Mouse (Mus musculus): ENCODE measurements around the gene Elf5.

Gene Elf5

GRCm38 (mm10) chr2:103476657-103477056 lies 65.2 kb downstream of the Elf5 start:
- DNase-seq (ENCODE audit: low spot score): no peak

DNA sequence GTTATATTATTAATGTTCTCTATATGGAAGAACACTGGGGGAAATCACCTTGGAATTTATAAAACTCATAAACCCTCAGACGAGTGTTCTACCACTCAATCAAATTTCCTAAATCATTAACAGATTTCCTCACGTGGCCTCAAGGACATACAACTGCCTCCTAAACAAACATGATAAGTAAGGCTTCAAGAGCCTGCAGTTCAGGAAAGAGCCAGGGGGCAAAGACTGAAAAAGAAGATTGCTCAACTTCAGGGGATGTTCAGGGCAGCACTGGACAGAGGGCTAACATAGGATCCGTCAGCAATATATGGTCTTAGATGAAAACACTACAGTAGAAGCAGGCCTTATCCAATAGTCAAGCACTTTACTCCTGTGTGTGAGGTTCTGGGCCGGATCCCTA lies 66.0 kb downstream of the Elf5 start:
- no peak for DNase-seq (ENCODE audit: low spot score)

GRCm38 (mm10) chr2:103478326-103478725 lies 66.8 kb downstream of the Elf5 start:
- no peak for DNase-seq (ENCODE audit: low spot score)

DNA sequence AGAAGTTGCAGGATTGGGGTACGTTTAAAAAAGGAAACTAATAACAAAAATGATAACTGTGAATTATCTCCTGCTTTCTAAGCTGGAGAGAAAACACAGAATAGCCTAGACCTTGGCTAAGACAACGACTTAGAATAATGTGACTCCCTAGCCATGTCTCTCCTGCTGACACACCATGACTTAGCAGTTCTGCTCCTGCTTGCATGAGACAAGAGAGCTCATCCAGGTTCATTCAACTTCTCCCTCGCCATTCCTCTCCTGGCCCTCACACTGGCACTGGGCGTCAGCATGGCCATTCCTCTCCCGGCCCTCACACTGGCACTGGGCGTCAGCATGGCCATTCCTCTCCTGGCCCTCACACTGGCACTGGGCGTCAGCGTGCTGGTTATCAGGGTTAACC lies 68.8 kb downstream of the Elf5 start:
- DNase-seq (ENCODE audit: low spot score): no peak

DNA sequence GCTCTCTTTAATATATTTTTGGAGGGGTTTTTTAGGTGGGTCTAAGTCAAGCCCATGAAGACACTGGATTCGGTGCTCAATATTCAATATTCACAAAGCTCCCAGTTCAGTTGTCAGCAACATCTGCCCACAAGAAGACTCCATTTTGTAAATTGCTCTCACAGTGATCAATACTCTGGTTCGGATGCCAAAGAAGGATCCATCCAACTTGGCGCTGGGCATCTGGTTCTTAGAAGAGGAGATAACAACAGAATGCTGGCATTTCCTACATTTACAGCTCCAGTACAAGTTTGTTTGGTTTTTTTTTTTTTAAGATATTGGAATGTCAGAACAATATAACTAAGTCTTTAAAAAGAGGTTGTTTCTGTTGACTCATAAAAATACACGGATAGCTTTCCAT lies 69.4 kb downstream of the Elf5 start:
- DNase-seq (ENCODE audit: low spot score): no peak

DNA sequence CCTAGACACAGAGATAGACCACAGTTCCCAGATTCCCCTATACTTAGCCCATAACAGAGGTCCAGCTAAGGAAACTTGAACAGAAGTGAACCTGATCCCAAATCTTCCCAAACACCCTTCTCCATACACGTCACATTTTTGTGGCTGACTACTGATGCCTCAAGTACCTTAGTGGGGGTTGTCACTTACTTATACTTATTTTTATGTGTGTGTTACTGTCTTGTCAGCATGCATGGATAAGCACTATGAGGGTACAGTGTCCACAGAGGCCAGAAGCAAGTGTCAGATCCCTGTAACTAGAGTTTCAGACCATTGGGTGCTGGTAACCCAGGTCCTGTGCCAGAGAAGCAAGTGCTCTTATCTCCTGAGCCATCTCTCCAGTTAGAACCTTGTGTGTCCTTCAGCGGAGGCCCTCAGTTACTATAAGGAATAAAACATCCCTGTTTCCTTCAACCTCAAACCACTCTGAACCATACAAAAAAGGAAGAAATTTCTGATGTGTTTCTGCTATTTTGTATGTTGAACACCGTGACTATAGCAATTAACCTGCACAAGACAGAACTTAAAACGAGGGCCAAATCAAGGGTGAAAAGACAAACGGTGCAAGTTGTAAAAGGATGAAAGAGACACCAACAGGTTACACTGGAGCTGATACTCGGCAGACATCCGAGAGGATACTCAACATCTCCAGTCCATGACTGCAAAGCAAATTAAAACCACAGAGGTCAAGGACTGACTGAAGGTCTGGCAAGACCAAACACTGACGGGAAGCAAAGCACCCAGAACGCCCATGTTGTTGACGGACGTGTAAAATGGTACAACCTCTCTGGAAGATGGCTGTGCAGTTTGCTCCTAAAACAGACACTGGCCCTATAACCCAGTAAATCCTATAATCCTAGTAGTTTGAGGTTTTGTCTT lies 70.1 kb downstream of the Elf5 start:
- DNase-seq (ENCODE audit: low spot score): no peak

- DNase-seq (ENCODE audit: low spot score): no peak
Observed at GRCm38 (mm10) chr2:103483289-103483985, 71.9 kb downstream of the Elf5 start.

- DNase-seq (ENCODE audit: low spot score): no peak
Observed at GRCm38 (mm10) chr2:103483986-103484520, 72.6 kb downstream of the Elf5 start.

DNA sequence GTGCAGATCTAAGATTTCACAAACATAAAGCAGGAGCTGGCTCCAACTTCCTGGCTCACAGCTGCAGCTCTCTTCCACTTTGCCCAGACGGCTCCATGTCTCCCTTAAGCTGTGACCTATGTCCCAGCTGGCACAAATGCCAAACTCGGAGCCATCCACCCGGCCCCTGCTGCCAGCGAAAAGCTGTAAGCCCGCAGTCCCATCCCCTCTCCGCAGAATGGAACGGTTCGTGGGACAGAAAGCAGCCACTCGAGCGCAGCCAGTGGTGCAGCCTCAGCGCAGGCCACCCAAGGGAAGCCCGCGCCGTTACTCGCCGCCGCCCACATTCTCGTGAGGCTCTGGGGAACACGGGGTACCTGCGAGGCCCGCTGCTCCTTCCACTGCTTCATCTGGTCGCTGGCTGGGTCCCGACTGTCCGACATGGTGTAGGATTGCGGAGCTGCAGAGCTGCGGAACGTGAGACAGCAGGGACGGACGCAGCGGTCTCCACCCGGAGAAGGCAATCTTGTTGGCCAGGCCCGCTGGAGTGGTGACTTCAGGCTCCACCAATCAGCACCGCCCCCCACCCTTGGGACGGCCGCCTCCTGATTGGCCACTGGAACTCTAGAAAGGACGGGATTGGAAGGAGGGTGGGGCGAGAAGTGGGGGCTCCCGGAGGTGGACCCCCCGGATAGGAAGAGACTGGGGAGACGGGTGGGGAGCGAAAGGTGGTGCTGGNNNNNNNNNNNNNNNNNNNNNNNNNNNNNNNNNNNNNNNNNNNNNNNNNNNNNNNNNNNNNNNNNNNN lies 73.3 kb downstream of the Elf5 start, which contains the start of gene Cat:
Cat (minus strand) TSS at position 544 of the 785 bp plus-strand sequence.
- peak; percentile 95 for DNase-seq (ENCODE audit: low spot score)

DNA sequence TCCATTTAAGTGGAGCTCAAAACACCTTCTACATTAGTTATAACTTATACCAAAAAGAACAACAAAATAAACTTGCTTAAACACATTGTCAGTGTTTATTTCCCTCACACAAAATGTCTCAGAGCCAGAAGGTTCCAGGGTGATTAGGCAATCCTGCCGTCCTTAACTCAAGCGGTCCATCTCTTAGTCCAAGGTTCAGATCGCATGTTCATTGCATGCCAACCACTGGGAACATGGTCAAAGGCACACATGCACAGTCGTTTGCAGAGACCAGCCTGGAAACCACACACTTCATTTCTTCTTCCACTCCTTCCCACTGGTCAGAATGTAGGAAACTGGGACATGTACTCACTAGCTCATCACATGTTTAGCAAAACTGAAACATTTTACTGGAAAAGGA lies 81.0 kb downstream of the Elf5 start:
- no peak for DNase-seq (ENCODE audit: low spot score)

DNA sequence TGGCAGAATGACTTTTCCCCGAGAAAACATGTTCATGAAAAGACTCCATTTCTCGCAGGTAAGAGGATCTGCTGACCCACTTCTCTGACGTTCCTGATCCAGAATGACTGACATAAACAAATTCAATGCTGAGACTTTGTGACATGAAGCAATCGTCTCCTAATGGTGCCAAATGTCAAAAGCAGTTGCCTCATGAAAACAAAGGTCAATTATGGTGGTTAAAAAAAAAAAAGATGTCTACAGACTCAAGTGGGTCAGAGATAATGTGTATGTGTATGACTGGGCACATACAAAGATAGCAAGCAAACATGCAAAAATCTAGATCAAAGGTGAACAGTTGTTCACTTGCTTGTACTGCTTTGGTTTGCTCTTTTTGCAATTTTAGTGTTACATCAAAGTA lies 82.3 kb downstream of the Elf5 start:
- DNase-seq (ENCODE audit: low spot score): no peak

DNA sequence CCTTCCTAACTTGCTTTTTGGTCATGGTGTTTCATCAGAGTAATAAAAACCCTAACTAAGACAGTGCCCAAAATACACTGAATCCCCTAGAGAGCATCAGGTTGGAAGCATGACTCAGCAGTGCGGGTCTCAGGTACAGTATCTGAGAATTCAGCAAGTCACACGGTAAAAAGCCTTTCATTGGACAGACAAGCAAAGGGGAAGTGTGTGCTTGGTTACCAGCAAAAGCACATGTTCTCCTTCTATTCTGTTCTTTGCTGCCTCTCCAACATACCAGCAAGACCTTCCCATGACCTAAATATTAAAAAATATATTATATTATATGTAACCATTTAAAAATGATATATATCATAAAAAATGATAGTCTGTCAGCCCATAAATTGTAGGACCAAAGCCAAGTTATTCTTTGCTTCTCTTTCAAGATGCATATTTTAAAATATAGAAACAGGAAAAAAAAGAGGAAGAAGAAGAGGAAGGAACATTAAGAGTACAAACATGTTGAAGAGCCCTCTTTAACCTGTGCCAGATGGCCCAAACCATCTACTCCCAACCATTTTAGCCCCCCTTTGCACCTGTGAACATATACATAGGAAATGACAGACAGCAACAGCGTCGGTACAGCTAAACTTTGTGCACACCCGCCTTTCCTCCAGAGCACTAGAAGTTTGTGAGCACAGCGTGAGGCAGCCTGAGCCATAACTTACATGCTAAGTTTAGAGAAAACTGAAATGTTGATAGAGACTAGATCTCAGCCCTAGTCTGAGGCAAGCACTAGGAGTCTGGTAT lies 84.3 kb downstream of the Elf5 start:
- DNase-seq (ENCODE audit: low spot score): no peak

Data from ovary, postnatal 36 days (tissue).